Mouse (Mus musculus): Measurements from ENCODE around the gene Phc1.

GRCm38 (mm10) chr6:122289313-122289712 is 51.0 kb downstream of the Phc1 start:
- TF ChIP-seq CTCF (IDR thresholded peaks at IDR 0.05; ENCODE audit: low read depth, low read length): no peak
- TF ChIP-seq POLR2AphosphoS5 (IDR thresholded peaks at IDR 0.05; ENCODE audit: insufficient replicate concordance, low read depth, low read length): no peak
- TF ChIP-seq GATA1 (IDR thresholded peaks at IDR 0.05; ENCODE audit: borderline replicate concordance, low read length): no peak
- TF ChIP-seq TAL1 (conservative IDR thresholded peaks at IDR 0.05; ENCODE audit: low read depth, low read length): no peak
- no peak for TF ChIP-seq GATA2 (IDR thresholded peaks at IDR 0.05; ENCODE audit: borderline replicate concordance, low read depth, low read length)

All from G1E (cell line).